Mouse (Mus musculus) lung, adult 2 months (tissue): ENCODE measurements around the gene Shank2.

Experiments used
- CTCF ChIP-seq: fragments of 200-500 bp; IDR thresholded peaks from 2 replicates; pipeline ENCODE4 v1.5.1; 2011; ENCODE audit warnings: mild to moderate bottlenecking, low read length, control low read depth; ENCODE audit not compliant: insufficient read depth
- POLR2A ChIP-seq: fragments of 200-500 bp; IDR thresholded peaks from 2 replicates; pipeline ENCODE4 v1.6.1; 2011; ENCODE audit warnings: low read depth, mild to moderate bottlenecking, control low read depth, low read length, borderline replicate concordance; ENCODE audit errors: extremely low read depth

GRCm38 (mm10) chr7:144251250-144251649, 249.5 kb downstream of the Shank2 start:
- TF ChIP-seq CTCF: no peak
- no peak for TF ChIP-seq POLR2A
